Mouse (Mus musculus) hindbrain, postnatal 0 days (tissue): ENCODE results near the gene Trnp1. TPM values are rescaled to one million over a fixed set of nuclear protein-coding genes. Genes with fewer than 3 reads are reported as not detected.

Source experiments
- ATAC-seq: fragments of 200-750 bp; cut with Nextera tagmentation; 2 replicates; pipeline ENCODE4 v1.8.0; 2017; ENCODE audit warnings: mild to moderate bottlenecking, moderate TSS enrichment, moderate library complexity
- DNase-seq: peaks from one replicate; pipeline ENCODE4 v3.0.0-alpha.2; 2015; ENCODE audit warnings: low spot score
- H3K27ac ChIP-seq: fragments of 300-500 bp; sonication (generic); 2 replicates; pipeline ENCODE4 v1.5.1; 2014; ENCODE audit warnings: mild to moderate bottlenecking
- H3K27me3 ChIP-seq: fragments of 300-500 bp; sonication (generic); 2 replicates; pipeline ENCODE4 v1.6.1; 2014; ENCODE audit warnings: low read length, mixed read lengths; ENCODE audit not compliant: insufficient read depth
- H3K36me3 ChIP-seq: fragments of 300-500 bp; sonication (generic); 2 replicates; pipeline ENCODE4 v1.6.1; 2014; ENCODE audit warnings: low read length, mixed read lengths; ENCODE audit not compliant: insufficient read depth
- H3K4me1 ChIP-seq: fragments of 300-500 bp; sonication (generic); 2 replicates; pipeline ENCODE4 v1.6.1; 2014; ENCODE audit warnings: antibody characterized with exemption, low read length, mixed read lengths; ENCODE audit not compliant: insufficient read depth
- H3K4me2 ChIP-seq: fragments of 300-500 bp; sonication (generic); 2 replicates; pipeline ENCODE4 v1.6.1; 2014; ENCODE audit warnings: low read depth, mild to moderate bottlenecking, low read length, moderate library complexity, mixed read lengths
- H3K4me3 ChIP-seq: fragments of 300-500 bp; sonication (generic); 2 replicates; pipeline ENCODE4 v1.5.1; 2014; ENCODE audit warnings: low read length
- H3K9ac ChIP-seq: fragments of 300-500 bp; sonication (generic); replicated peaks from 2 replicates; pipeline ENCODE4 v1.6.1; 2014; ENCODE audit warnings: mild to moderate bottlenecking, low read length, moderate library complexity, mixed read lengths
- H3K9me3 ChIP-seq: fragments of 300-500 bp; sonication (generic); 2 replicates; pipeline ENCODE4 v1.6.1; 2016; ENCODE audit warnings: low read length, mixed read lengths
- CTCF ChIP-seq: IDR thresholded peaks from 2 replicates; pipeline ENCODE4 v1.5.1; 2016; ENCODE audit warnings: antibody characterized with exemption, control low read depth, low read depth
- WGBS: fragments of 180-500 bp; shearing (Covaris S2); extraction: QIAGEN DNeasy Blood & Tissue Kit; methylation state at CpG from one replicate; pipeline ENCODE4 v1.1.7; 2014; 5-methylcytosine and 5-hydroxymethylcytosine counted together
- polyA plus RNA-seq: library from polyadenylated mRNA; unstranded; fragments of >200 nt; fragmentation: Nextera tagmentation; extraction: Ambion mirVana; gene quantifications from 2 replicates; pipeline ENCODE4 v1.2.1, GENCODE M21; 2015
- total RNA-seq: library from RNA; depleted of rRNA; stranded (reverse); fragments of >200 nt; gene quantifications from 2 replicates; pipeline ENCODE4 v1.2.3, GENCODE M21; 2014; rRNA removed

Trnp1 gene
- total RNA-seq (48.1 and 54.5 TPM in 2 replicates), polyA plus RNA-seq (20.9 and 22.0 TPM in 2 replicates)

GRCm38 (mm10) chr4:133498160-133498724 is at the start of gene Trnp1:
TSS of gene Trnp1 (minus strand) at chr4:133498550.
- Histone ChIP-seq H3K27ac (peak within 1 kb of the TSS; percentile 49; the same call in 1 of the 2 replicates), H3K4me2 (peak within 1 kb of the TSS; percentile 89), H3K9me3 (no peaks in the 10 kb centered on the region), H3K27me3 (peaks cover 19% of the 10 kb centered on the region; the same call in 1 of the 2 replicates), H3K4me1 (no peaks in the 10 kb centered on the region), H3K36me3 (no peaks in the 10 kb centered on the region), H3K9ac (peak within 1 kb of the TSS; percentile 77), H3K4me3 (peak within 1 kb of the TSS; percentile 66)
- peak; percentile 91 for DNase-seq
- WGBS = under 1% methylated on average over 37 of the region's 53 CpGs
- TF ChIP-seq CTCF = no peak
- ATAC-seq = peak; percentile 87

DNA sequence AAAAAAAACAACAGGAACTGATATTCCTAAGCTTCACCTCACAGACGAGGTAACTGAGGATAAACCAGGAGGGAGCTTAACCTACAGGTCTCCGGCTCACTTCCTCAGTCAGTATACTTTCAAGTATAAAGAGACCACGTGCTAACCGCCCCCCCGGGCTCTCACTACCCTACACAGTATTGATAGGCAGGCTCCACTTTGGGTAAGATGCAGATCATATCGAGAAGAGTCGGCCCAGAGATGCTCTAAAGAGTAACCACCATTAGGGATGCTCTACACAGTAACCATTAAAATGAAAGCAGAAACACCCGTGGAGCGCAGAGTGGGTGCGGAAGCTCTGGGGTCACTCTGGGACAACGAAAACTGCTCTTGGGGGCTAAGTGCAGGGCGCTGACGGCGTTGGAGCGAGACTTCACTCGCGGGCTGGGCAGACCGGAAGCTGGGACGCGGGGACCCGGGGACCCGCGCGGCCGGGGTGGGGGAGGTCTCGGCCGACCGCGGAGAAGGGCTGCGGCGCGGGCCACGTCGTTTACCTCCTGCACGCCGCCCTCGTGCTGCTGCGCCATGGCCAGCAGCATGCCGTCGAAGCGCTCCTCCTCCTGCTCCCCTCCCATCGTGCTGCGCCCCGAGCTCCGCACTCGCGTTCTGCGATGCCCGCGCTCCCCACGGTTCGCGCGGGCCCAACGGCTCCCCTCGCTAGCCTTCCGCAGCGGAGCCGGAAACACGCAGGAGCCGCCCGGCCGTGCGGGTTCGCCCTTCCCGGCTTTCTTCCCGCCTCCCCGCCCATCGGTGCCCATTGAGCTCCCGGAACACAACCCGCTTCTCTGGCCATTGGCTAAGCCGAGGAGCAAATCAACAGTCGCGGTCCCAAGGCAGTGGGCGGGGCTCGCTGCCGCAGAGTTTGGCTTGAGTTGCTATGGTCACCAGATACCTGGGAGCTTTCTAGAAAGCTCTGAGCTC is 47.2 kb upstream of the Trnp1 start, which contains the start of gene Nudc:
Gene Nudc (minus strand): TSS at position 725 of the 960 bp plus-strand sequence.
- Histone ChIP-seq H3K9ac (peak within 1 kb of the TSS; percentile 76), H3K4me3 (peak within 1 kb of the TSS; percentile 80), H3K36me3 (peaks cover 7% of the 10 kb centered on the region; the same call in 1 of the 2 replicates), H3K9me3 (no peaks in the 10 kb centered on the region), H3K4me1 (peaks cover 10% of the 10 kb centered on the region), H3K27me3 (no peaks in the 10 kb centered on the region), H3K27ac (peak within 1 kb of the TSS; percentile 80), H3K4me2 (peak within 1 kb of the TSS; percentile 71)
- under 1% methylated on average over 73 of the region's 77 CpGs for WGBS
- no peak for TF ChIP-seq CTCF
- DNase-seq = peak; percentile 97
- peak; percentile 99 for ATAC-seq

DNA sequence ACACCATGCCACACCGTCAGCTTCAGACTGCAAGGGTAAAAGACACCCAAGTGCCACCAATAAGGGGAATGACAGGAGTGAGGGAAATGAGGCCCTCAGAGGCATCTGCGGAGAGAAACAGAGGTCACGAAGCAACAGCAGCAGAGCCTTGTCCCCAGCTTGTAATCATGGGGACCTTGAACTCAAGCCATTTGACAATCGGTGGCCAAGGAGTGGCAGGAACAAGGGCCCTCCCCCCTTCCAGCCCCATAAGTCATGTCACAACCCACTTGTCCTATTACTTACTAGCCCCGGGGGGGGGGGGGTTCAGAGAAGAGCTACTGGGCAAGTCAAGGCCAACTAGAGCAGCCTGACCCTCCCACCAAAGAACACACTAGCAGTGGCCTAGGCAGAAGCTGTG is 38.3 kb upstream of the Trnp1 start:
- no peak overlapping the region for H3K4me3 ChIP-seq
- H3K4me2 ChIP-seq = no peak overlapping the region
- no peak overlapping the region for H3K9ac ChIP-seq
- no peak for TF ChIP-seq CTCF
- no peak for DNase-seq
- 92% methylated on average over 5 of the region's 5 CpGs for WGBS
- H3K4me1 ChIP-seq = no peaks in the 10 kb centered on the region
- H3K36me3 ChIP-seq = peaks cover 70% of the 10 kb centered on the region
- no peak for ATAC-seq
- H3K9me3 ChIP-seq = no peaks in the 10 kb centered on the region
- no peak overlapping the region for H3K27ac ChIP-seq
- H3K27me3 ChIP-seq = no peaks in the 10 kb centered on the region

DNA sequence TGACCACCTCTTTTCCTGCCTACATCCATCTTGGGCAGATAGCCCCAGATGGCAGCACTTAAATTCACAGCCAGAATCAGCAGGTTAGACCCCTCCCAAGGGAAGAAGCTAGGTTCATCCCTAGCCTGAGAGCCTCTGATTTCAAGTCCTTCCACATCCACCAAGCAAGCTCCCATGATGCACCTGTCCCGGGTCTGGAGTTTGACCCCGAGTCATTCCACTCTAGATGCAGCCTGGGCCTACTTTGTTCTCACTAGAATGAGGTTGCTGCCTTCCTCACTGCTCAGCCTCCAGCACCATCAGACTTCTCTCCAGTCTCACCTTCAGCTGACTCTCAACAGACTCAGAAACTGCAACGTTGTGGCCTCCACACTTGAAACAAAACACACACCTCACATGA is 37.7 kb upstream of the Trnp1 start:
- Histone ChIP-seq H3K4me3 (no peak overlapping the region), H3K27ac (no peak overlapping the region), H3K9me3 (no peaks in the 10 kb centered on the region), H3K27me3 (no peaks in the 10 kb centered on the region), H3K4me1 (no peaks in the 10 kb centered on the region), H3K9ac (no peak overlapping the region), H3K36me3 (peaks cover 74% of the 10 kb centered on the region), H3K4me2 (no peak overlapping the region)
- 85% methylated on average over 3 of the region's 3 CpGs for WGBS
- TF ChIP-seq CTCF = no peak
- ATAC-seq (no peak), DNase-seq (no peak)

GRCm38 (mm10) chr4:133532777-133533176 is 34.4 kb upstream of the Trnp1 start:
- no peak overlapping the region for H3K4me3 ChIP-seq
- ATAC-seq = no peak
- no peak overlapping the region for H3K9ac ChIP-seq
- 92% methylated on average over 3 of the region's 3 CpGs for WGBS
- H3K27me3 ChIP-seq = no peaks in the 10 kb centered on the region
- no peak overlapping the region for H3K4me2 ChIP-seq
- no peaks in the 10 kb centered on the region for H3K4me1 ChIP-seq
- no peak overlapping the region for H3K27ac ChIP-seq
- H3K36me3 ChIP-seq = peaks cover 59% of the 10 kb centered on the region
- no peak for TF ChIP-seq CTCF
- H3K9me3 ChIP-seq = no peaks in the 10 kb centered on the region
- no peak for DNase-seq

- H3K27me3 ChIP-seq = no peaks in the 10 kb centered on the region
- H3K4me2 ChIP-seq = no peak overlapping the region
- no peak overlapping the region for H3K27ac ChIP-seq
- 76% methylated on average over 16 of the region's 16 CpGs for whole genome bisulfite sequencing
- no peak overlapping the region for H3K4me3 ChIP-seq
- peaks cover 29% of the 10 kb centered on the region for H3K36me3 ChIP-seq
- no peak for ATAC-seq
- no peak overlapping the region for H3K9ac ChIP-seq
- H3K9me3 ChIP-seq = no peaks in the 10 kb centered on the region
- TF ChIP-seq CTCF = no peak
- no peak for DNase-seq
- no peaks in the 10 kb centered on the region for H3K4me1 ChIP-seq
Measured at GRCm38 (mm10) chr4:133527788-133528187, 29.4 kb upstream of the Trnp1 start.
